Mouse (Mus musculus): ENCODE measurements around the gene Kbtbd12. TPM values are rescaled to one million over a fixed set of nuclear protein-coding genes. Genes with fewer than 3 reads are reported as not detected.

Gene Kbtbd12
- polyA plus RNA-seq, 1 experiment from 2014 or later: not detected

- H3K4me1 ChIP-seq (replicated peaks): peaks cover 35% of the 10 kb centered on the region
- no peak overlapping the region for H3K27ac ChIP-seq
- H3K4me2 ChIP-seq (replicated peaks): peak overlapping the region; percentile 92; the same call in 1 of the 2 replicates
- no peak for ATAC-seq
- peaks cover 43% of the 10 kb centered on the region for H3K36me3 ChIP-seq
- no peaks in the 10 kb centered on the region for H3K27me3 ChIP-seq
- H3K4me3 ChIP-seq (replicated peaks): no peak overlapping the region
- 83% methylated on average over 5 of the region's 5 CpGs for WGBS
- peak overlapping the region; percentile 83 for H3K9ac ChIP-seq (replicated peaks)
- no peaks in the 10 kb centered on the region for H3K9me3 ChIP-seq
Measured at GRCm38 (mm10) chr6:88516667-88517066, 121.1 kb downstream of the Kbtbd12 start.

DNA sequence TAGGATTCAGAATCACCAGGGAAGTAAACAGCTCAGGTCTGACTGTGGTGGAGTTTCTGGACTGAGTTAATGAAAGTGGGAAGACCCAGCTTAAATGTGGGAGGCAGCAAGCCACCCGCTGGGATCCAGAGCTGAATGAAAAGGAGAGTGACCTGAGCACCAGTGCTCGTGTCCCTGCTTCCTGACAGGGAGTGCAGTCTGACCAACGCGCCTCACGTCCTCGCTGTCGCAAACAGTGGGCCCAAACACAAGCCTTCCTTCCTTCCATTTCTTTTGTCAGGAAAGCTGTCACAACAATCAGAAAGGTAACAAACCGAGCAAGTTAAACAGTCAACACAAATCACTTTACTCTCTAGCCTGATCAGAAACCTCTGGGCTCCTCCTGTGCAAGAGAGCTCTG, 121.8 kb downstream of the Kbtbd12 start:
- no peak overlapping the region for H3K4me2 ChIP-seq (replicated peaks)
- peaks cover 35% of the 10 kb centered on the region for H3K4me1 ChIP-seq (replicated peaks)
- no peak for ATAC-seq
- no peaks in the 10 kb centered on the region for H3K9me3 ChIP-seq
- H3K36me3 ChIP-seq: peaks cover 50% of the 10 kb centered on the region
- no peak overlapping the region for H3K9ac ChIP-seq (replicated peaks)
- no peak overlapping the region for H3K27ac ChIP-seq
- no peak overlapping the region for H3K4me3 ChIP-seq (replicated peaks)
- WGBS: 88% methylated on average over 8 of the region's 8 CpGs
- no peaks in the 10 kb centered on the region for H3K27me3 ChIP-seq

- no peaks in the 10 kb centered on the region for H3K9me3 ChIP-seq
- no peak for ATAC-seq
- H3K27ac ChIP-seq: no peak overlapping the region
- H3K4me2 ChIP-seq (replicated peaks): no peak overlapping the region
- peaks cover 30% of the 10 kb centered on the region for H3K4me1 ChIP-seq (replicated peaks)
- peaks cover 65% of the 10 kb centered on the region for H3K36me3 ChIP-seq
- 0 out of 2 replicates have a peak overlapping the region, but pooled peaks have one; percentile 19 for H3K9ac ChIP-seq (replicated peaks)
- H3K27me3 ChIP-seq: no peaks in the 10 kb centered on the region
- WGBS: 88% methylated on average over 4 of the region's 4 CpGs
- H3K4me3 ChIP-seq (replicated peaks): no peak overlapping the region
Measured at GRCm38 (mm10) chr6:88514546-88514945, 123.2 kb downstream of the Kbtbd12 start.

GRCm38 (mm10) chr6:88513984-88514383, 123.8 kb downstream of the Kbtbd12 start:
- no peaks in the 10 kb centered on the region for H3K9me3 ChIP-seq
- H3K36me3 ChIP-seq: peaks cover 70% of the 10 kb centered on the region
- ATAC-seq: no peak
- no peak overlapping the region for H3K4me2 ChIP-seq (replicated peaks)
- peaks cover 26% of the 10 kb centered on the region for H3K4me1 ChIP-seq (replicated peaks)
- H3K4me3 ChIP-seq (replicated peaks): no peak overlapping the region
- 95% methylated on average over 8 of the region's 8 CpGs for WGBS
- no peaks in the 10 kb centered on the region for H3K27me3 ChIP-seq
- no peak overlapping the region for H3K9ac ChIP-seq (replicated peaks)
- no peak overlapping the region for H3K27ac ChIP-seq

DNA sequence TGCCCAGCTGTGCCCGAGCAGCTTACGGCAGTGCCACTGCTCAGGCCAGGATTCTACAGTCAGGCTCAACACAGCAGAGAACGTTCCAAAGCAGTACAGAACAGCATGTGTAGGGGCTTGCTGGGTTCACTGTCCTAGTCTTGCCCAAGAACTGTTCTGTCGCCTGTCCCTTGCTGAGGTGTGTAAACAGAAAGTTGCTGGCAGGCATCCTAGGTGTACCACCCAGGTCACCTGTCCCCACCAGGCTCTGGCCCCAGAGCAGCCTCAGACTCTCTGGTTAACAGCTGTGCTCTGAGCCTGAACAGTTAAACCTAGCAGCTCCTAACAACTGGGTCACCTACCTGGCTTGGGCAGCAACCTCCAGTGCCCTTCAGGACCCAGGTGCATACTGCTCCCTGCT, 134.7 kb downstream of the Kbtbd12 start:
- no peak overlapping the region for H3K9ac ChIP-seq (replicated peaks)
- peaks cover 9% of the 10 kb centered on the region for H3K4me1 ChIP-seq (replicated peaks)
- H3K9me3 ChIP-seq: no peaks in the 10 kb centered on the region
- no peak overlapping the region for H3K27ac ChIP-seq
- no peaks in the 10 kb centered on the region for H3K27me3 ChIP-seq
- ATAC-seq: no peak
- H3K4me3 ChIP-seq (replicated peaks): no peak overlapping the region
- no peak overlapping the region for H3K4me2 ChIP-seq (replicated peaks)
- WGBS: 95% methylated on average over 4 of the region's 4 CpGs
- peaks cover 66% of the 10 kb centered on the region for H3K36me3 ChIP-seq

DNA sequence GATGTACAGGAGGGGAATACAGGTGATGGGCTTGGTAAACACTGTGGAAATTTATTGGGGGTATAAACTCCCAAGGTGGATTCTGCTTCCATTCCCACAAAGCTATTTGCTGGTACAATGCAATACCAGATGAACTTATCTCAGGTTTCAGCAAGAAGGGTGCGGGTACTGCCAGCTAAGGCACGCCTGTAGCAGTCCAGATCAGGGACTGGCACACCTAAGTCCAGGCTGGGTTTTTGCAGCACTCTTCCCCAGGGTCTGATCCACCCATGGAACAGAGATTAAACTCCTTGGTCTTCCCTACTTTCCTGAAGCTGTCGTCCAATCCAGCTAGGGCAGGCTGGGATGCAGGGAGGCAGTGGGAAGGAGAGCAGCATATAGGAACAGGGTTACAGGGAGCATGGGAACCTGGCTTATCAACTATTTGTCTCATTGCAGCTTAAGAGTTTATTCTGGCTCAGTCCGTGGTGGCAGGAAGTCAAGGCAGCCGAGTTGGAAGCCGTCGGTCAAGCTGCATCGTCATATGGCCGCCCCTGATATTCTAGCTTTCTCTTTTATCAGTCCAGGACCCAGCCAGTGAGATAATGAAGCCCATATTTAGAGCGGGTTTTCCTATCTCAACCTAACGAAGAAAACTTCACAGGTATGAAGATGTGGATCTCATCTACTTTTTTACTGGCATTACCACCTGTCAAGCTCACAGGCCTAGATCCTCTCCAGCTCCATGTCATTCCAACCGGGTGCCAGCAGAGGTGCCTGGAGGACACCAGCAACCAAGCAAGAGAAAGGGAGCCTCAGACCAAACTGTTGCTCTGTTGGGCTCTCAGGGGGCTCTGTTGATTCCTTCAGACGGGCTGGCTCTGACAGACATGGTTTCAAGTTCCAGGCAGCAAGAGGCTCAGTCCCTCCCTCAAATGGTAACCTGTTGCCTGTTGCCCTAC, 135.4 kb downstream of the Kbtbd12 start:
- peaks cover 66% of the 10 kb centered on the region for H3K36me3 ChIP-seq
- no peak overlapping the region for H3K27ac ChIP-seq
- no peak for ATAC-seq
- WGBS: 83% methylated on average over 13 of the region's 13 CpGs
- no peaks in the 10 kb centered on the region for H3K27me3 ChIP-seq
- no peak overlapping the region for H3K9ac ChIP-seq (replicated peaks)
- no peak overlapping the region for H3K4me3 ChIP-seq (replicated peaks)
- H3K9me3 ChIP-seq: no peaks in the 10 kb centered on the region
- H3K4me1 ChIP-seq (replicated peaks): peaks cover 9% of the 10 kb centered on the region
- no peak overlapping the region for H3K4me2 ChIP-seq (replicated peaks)

DNA sequence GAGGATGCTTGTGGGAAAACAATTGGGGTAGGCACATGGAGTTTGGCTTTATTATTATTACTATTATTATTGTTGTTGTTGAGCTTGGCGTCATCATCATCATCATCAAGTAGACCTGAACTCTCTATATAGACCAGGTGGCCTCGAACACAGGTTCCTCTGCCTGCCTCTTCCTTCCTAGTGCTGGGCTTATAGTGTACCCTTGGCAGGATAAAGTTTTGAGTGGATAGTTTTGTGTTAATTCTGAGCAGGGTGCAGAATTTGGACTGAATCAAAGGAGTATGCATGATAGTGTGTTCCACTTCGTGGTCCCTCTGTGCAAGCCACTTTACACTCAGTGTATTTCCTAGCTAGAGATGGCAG, 137.4 kb downstream of the Kbtbd12 start:
- Histone ChIP-seq H3K4me3 (replicated peaks) (peak overlapping the region; percentile 51), H3K27me3 (no peaks in the 10 kb centered on the region), H3K36me3 (peaks cover 58% of the 10 kb centered on the region), H3K9ac (replicated peaks) (peak overlapping the region; percentile 81), H3K4me1 (replicated peaks) (peaks cover 9% of the 10 kb centered on the region), H3K9me3 (no peaks in the 10 kb centered on the region), H3K27ac (no peak overlapping the region), H3K4me2 (replicated peaks) (peak overlapping the region; percentile 85)
- ATAC-seq: peak; percentile 53
- 13% methylated on average over 3 of the region's 3 CpGs for WGBS

DNA sequence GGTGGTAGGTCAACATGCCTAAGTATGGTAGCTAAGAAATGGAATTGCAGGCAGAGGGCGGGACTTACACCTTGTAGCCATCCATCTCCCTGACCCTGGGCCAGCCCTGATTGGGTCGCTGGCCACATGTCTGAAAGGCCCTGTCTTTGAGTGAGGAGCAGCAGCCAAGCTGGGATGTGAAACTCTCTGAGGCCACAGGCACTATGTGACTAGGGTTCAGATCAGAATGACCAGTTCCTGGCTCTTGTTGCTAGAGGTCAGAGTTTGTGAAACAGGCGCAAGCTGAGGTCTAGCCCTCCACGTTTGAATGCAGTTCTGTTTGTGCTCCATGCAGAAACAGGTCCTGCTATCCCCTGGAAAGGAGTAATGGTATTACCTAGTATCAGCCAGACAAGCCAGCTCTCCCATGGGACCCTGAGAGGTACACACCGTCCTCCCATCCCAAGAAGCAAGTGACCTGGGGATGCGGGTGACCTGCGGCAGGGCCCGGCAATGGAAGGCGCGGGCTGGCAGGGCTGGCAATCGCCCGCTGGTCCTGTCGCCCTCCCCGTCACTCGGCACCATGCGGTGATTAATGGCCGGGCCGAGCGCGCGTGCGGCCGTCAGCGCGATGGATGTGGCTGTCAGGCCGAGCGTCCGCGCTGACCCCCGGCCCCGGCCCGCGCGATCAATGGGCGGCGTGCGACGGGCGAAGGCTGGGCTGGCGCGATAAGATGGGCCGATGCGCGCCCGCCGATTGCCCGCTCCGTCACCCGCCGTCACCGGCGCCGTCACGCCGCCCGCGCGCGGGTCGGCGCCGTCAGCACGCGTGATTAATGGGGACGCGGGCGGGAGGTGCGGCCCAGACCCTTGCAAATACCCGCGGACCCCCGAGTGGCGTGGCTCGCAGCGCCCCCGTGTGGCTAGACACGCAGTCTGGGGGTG, 138.0 kb downstream of the Kbtbd12 start:
- Histone ChIP-seq H3K27ac (peak overlapping the region; percentile 57), H3K9me3 (no peaks in the 10 kb centered on the region)
- peak; percentile 93 for ATAC-seq

More for the DNA sequence above, 138.0 kb downstream of the Kbtbd12 start:
- Histone ChIP-seq H3K4me3 (replicated peaks) (peak overlapping the region; percentile 51), H3K36me3 (peaks cover 52% of the 10 kb centered on the region), H3K27me3 (no peaks in the 10 kb centered on the region), H3K4me2 (replicated peaks) (peak overlapping the region; percentile 85), H3K4me1 (replicated peaks) (peaks cover 9% of the 10 kb centered on the region), H3K9ac (replicated peaks) (peak overlapping the region; percentile 81)
- 2% methylated on average over 76 of the region's 76 CpGs for WGBS

Other genes with a start within 250 kb of the Kbtbd12 start
- gene Eefsec, start 191.4 kb downstream of the Kbtbd12 start, polyA plus RNA-seq (2015; fragmentation: Nextera tagmentation; extraction: Ambion mirVana): 25.9 and 28.7 TPM in 2 replicates
- 111 and 112 TPM in 2 replicates for gene Ruvbl1, start 172.5 kb downstream of the Kbtbd12 start, polyA plus RNA-seq (2015; fragmentation: Nextera tagmentation; extraction: Ambion mirVana)
- 172 and 176 TPM in 2 replicates for gene Sec61a1, start 119.0 kb downstream of the Kbtbd12 start, polyA plus RNA-seq (2015; fragmentation: Nextera tagmentation; extraction: Ambion mirVana)
- 5.3 and 7.4 TPM in 2 replicates for gene Mgll, start 86.5 kb upstream of the Kbtbd12 start, polyA plus RNA-seq (2015; fragmentation: Nextera tagmentation; extraction: Ambion mirVana)
- 35.9 and 36.2 TPM in 2 replicates for gene Abtb1, start 204.0 kb upstream of the Kbtbd12 start, polyA plus RNA-seq (2015; fragmentation: Nextera tagmentation; extraction: Ambion mirVana)
- gene Podxl2, start 237.1 kb upstream of the Kbtbd12 start, polyA plus RNA-seq (2015; fragmentation: Nextera tagmentation; extraction: Ambion mirVana): 478 and 520 TPM in 2 replicates

All from midbrain, embryonic 13.5 days (tissue).